Mouse (Mus musculus): ENCODE data around the gene Gm7978. TPM values are rescaled to one million over a fixed set of nuclear protein-coding genes. Genes with fewer than 3 reads are reported as not detected.
"Not testable (repeated sequence)": the region's sequence is repeated elsewhere in the genome, so short reads cannot be mapped to it uniquely, and the experiment has no call there.

Gm7978 gene
- not detected for total RNA-seq (2021)

DNA sequence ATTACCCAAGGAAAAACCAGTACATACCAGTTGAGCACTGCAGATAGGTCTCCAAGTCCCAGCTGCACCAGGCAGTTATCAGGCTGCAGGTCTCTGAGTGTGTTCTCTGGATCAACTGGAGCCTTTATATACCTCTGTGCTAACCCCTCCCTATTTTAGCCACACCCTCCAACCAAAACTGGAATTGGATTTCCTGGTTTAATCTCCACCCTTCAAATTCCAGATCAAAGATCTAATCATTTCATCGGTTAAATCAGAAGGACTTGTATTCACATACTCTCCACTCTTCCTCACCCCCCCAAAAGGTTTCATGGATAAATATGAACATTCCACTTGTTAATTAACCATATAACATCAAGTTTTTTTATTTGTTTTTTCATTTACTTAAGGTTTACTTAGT, at the start of gene Gm7978:
Gene Gm7978 (minus strand): TSS at position 101 of the 400 bp plus-strand sequence.
- intact Hi-C loops (cut with DNase I); DNase-seq: not testable (repeated sequence)

DNA sequence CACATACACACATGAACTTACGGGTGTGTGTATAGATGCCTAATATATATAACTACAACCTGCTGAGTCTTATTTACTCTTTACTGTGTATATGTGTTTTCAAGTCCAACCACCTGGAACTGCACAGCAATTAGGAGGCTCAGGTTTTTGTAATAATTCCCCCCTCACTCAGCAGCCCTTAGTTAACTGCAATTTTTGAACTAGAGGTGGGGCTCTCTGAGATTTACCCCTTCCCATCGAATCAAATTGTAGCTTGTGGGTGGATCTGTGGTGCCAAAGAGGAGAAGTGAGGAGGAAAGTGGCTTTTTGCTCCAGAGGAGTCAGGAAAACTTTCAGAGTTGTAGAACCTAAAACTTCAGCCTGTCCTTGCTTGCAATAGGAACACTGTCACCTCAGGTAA, 39.7 kb upstream of the Gm7978 start, which contains the start of gene E330014E10Rik:
Gene E330014E10Rik (plus strand): TSS at position 301 of the 400 bp plus-strand sequence.
- DNase-seq; intact Hi-C loops (cut with DNase I): not testable (repeated sequence)

DNA sequence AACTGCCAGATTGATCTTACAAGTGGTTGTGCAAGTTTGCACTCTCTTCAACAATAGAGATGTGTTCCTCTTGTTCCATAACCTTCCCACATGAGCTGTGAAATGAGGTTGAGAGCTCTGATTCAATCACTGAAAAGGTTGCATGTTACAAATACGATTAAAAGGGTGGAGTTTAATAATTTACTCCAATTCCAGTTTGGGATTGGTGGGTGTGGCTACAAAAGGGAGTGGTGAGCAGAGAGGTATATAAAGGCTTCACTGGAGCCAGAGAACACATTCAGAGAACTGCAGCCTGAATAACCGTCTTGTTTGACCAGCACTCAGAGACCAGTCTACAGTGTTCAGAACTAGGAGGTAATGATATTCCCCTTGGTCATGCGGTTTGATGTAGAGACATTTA, 5.7 kb upstream of the Gm7978 start, which contains the start of gene Gm7982:
Gene Gm7982 (plus strand): TSS at position 301 of the 400 bp plus-strand sequence.
- DNase-seq; intact Hi-C loops (cut with DNase I): not testable (repeated sequence)

Other genes with a start within 250 kb of the Gm7978 start
- gene Gm3286, start 225.4 kb downstream of the Gm7978 start, total RNA-seq (2021) = not detected
- not detected for gene Gm7971, start 141.3 kb downstream of the Gm7978 start, total RNA-seq (2021)
- not detected for gene Gm7982, start 5.8 kb upstream of the Gm7978 start, total RNA-seq (2021)
- not detected for gene E330014E10Rik, start 39.8 kb upstream of the Gm7978 start, total RNA-seq (2021)
- gene Cxcl13, start 220.8 kb upstream of the Gm7978 start, total RNA-seq (2021) = 1 to 10 TPM; 1.1 to 1.8 TPM